Mouse (Mus musculus): ENCODE measurements around the gene Oscar.

The Oscar gene

DNA sequence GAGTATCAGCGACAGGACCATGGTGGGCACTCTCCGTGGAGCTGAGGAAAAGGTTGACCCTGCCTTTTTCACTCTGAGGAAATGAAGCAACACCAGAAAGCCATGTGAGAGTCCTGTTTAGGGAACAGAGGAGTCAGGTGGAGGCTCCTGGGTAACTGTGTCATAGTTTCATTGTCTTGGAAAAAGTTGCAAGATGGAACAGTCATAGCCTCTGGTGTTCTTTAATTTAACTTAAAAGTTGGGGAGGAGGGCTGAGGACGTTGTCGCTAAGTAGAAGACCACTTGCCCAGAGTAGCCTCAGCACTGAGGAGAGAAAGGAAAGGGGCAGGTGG, at the start of gene Oscar:
Gene Oscar, minus strand, starts transcription at position 101 of the 332 bp plus-strand sequence.
- CTCF ChIA-PET = interaction anchor here (0.6 kb wide), 2 partner anchors 30 to 285 kb away, joined by 5 to 10 read pairs; no protein-coding TSS in a partner anchor

DNA sequence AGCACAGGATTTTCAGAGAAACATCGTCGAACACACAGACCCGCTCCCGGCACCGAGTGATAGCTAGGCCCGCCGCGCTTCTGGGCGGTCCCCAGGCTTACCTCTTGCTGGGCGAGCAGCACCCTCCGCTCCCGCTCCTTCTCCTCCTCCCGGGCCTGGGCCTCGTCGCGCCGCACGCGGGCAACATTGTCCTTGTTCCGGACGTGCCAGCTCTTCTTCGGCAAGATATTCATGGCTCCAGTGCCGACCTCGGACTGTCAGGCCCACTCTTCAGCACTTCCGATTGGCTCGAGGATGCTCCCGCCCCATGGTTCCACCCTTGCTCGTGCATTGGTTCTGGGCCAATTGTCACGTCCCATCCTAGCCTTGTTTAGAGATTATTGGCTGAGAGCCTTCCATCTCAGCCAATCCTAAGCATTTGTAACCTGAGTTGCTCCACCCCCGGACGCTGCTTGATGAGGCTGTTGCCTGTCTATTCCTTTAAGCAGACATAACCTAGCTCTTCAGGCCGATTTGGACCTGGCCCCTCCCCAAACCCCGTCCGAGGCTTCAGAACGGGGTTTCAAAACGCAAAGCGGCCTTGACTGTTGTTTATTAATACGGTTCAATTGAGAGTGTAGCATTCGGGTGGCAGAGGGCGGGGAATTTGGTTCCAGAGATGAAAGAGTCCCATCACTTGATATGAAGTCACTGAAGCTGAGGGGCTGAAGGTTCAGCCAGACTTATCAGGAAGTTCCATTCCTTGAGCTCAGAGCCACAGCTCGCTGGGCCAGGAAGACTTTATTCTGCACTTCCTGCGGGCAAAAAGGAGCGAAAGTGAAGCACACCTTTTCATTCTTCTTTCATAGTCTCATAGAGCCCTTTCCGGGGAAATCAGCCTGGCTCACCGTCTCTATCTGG, 49.5 kb upstream of the Oscar start, which contains the start of gene Leng1:
Gene Leng1, minus strand, starts transcription at position 626 of the 900 bp plus-strand sequence.
- CTCF ChIA-PET = no interaction called here

DNA sequence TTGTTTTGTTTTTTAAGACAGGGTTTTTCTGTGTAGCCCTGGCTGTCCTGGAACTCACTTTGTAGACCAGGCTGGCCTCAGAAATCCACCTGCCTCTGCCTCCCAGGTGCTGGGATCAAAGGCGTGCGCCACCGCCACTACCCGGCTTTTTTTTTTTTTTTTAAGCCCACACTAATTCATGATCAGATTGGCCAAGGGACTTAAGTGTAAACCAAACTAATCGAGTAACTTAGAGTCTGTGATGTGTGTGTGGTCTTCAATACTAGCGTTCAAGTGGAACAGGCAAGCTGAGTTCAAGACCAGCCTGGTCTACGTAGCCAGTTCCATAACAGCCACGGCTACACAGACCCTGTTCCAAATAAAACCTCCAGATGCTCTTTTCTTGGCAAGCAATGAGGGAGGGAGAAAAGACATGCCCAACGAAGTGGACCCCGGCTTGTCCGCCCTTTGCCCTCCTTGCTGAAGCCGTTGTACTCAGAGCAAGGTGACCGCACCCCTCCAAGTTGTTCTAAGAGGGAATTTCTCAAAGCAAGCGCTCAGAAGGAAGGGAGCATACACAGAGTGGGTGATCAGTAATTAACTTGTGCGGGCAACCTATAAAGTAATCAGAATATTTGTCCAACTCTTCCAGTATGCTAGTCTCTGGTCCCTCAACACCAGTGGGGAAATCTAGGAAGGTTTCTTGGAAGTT, 48.7 kb upstream of the Oscar start:
- CTCF ChIA-PET = no interaction called here

DNA sequence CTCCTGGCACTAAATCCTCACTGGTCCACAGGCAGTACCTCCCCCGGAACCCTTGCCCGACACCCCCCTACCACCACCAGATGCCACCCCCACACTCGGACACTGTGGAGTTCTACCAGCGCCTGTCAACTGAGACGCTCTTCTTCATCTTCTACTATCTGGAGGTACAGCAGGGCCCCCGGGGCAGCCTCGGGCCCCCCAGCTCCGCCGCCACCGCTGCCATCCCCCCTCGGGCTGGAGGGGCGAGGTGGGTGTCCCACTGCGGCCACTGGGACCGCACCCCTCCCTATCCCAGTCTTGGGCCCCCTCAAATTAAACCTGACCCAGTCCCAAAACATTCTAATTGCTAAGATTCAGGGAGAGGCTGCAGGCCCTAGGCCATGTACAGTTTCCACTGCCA, 42.6 kb upstream of the Oscar start:
- CTCF ChIA-PET = no interaction called here

DNA sequence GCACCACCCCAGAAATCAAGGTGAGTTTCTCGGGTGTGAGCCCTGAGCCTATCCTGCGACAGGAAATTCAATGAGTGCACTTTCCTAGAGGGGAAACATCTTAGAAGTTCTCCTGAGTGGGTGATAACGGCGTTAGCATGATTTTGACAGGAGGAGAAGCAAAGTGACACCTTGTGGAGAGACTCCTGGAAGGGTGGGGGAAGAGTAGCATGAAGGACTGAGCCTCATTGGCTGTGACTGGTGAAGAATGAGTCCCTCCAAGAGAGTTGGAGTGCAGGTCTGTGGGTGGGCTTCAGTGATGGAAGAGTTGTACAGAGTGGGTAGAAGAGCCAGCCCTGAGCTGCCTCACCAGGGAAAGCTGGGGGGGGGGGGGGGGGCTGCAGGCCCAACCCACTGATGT, 41.0 kb upstream of the Oscar start:
- CTCF ChIA-PET = no interaction called here

DNA sequence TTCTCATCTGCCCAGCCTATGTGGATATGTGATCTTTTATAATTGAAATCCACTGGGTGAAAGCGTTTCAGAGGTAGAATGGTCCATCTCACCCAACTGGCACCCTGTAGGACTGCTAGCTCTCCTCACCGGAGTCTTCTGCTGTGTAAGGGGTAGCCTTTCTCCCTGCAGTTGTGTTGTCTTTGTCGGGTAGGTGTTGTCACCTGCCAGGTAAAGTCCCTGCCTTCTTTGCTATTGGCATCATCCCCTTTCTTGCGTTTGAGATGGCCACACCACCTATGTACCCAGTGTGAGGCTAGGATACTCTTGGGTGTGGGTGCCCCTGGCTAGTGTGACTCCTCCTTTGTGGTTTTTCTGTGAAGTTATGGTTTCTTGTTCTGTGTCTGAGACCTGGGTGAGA, 30.7 kb upstream of the Oscar start:
- CTCF ChIA-PET = no interaction called here

DNA sequence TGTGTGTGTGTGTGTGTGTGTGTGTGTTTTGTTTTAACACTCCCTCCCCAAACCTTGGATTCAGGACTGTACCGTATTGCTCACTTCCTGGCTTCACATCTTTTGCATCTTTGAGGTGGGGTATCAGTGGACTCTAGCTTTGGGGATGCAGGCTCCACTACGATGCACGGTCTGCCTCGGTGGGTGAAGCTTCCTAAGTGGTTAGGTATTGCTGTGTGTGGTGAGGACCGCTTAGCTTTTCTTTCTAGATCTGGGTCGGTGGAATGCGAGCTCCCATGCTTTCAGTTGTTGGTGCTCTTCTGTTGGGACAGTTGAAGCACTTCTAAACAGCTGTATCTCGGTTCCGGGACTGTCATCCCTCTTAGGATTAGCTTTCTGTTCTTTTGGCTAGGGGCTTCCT, 30.2 kb upstream of the Oscar start:
- CTCF ChIA-PET = no interaction called here

DNA sequence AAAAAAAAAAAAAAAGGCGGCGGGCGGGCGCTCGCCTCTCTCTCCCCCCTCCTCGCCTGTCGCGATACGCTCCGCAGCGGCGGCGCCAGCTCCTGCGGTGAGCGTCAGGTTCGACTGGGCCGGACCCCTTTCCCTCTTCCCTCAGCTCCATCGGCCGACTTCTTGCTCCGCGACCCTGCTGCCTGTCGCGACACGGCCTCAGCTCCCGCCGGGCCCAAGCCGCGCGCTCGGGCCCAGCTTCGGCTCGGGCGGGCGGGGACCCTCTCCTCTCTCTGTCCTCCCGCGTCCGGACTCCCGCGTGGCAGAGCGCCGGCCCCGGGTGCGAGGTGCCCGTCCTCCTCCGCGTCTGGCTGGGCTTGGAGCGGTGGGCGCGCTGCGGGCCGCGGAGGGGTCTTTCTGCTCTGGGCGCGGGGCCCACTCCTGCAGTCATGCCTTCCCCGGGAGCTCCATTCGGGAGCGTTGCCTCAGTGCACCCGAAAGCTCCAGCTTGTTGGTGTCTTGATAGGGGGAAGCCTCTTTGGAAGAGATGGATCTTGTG, 29.6 kb upstream of the Oscar start:
- CTCF ChIA-PET = interaction anchor here (0.6 to 1.1 kb wide), 3 partner anchors 45 to 1374 kb away, joined by 3 to 12 read pairs (median 4); no protein-coding TSS in a partner anchor

DNA sequence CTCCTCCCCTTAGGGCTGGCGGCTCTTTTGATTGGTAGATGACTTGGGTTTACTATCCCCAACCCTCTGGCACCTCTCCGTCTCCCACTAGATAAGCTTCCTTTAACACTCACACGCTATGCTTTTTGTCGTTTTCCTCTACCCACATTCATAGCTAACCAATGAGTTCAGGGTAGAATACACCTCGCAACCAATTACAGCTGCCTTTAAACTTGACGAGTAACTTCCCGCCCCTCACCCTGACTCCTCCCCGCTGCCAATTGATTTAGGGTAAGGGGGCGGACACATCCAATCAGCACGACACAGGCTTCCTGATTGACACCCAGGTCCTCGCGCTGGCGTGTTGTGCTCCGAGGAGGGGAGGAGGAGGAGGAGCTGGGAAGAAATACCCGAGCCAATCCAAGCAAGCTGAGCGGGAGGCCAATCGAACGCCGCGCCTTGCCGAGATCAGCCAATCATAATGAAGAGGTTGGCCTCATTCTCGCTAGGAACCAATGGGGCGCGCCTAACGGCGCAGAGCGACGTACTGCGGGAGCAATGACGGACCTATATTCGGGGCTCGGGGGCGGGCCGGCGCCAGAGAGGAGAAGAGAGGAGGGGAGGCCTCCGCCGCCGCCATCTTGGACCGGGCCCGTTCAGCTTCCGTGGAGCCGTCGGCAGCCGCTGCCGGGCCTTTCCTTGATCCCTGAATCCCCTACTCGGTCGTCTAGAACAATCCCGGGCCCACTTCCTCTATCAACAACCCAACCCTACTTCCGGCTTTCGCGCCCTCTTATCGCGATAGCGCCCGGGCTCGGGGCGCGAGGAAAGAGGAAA, 28.9 kb upstream of the Oscar start, which contains the start of gene Cnot3:
Gene Cnot3, plus strand, starts transcription at position 597 of the 816 bp plus-strand sequence.
- CTCF ChIA-PET = interaction anchor here (0.6 to 1.1 kb wide), 3 partner anchors 45 to 1375 kb away, joined by 3 to 12 read pairs (median 4); no protein-coding TSS in a partner anchor

DNA sequence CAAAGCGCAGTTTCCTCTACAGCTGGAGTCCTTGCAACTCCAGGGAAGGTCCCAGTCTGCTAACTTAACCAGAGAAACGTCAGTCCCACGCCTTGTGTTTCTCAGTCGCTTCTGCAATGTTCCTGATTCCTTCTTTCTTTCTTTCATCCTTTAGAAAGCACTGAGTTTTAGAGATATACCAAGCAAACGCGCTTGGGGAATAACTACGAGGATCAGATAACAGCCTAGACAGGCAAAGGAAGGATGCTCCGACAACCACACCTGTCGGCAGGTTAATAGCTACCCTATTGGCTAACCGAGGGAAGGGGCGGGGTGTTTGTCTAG, 28.4 kb upstream of the Oscar start:
- CTCF ChIA-PET = no interaction called here

DNA sequence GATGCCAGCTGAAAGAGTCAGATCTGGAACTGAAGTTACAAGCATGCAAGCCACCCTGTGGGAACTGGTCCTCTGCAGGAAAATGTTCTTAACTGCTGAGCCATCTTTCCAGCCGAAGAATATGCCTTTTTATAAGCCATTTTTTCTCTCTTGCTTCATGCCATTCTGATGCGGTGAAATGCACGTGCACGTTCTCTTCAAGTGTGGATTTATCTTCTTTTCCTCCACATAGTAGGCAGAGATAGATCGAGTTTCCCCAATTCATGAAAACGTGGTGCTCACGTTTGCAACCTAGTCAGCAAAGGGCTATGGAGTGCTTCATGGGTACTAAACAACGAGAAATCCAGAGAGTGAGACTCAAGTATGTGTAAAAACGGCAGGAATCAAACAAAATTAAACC, 27.9 kb upstream of the Oscar start:
- CTCF ChIA-PET = no interaction called here

DNA sequence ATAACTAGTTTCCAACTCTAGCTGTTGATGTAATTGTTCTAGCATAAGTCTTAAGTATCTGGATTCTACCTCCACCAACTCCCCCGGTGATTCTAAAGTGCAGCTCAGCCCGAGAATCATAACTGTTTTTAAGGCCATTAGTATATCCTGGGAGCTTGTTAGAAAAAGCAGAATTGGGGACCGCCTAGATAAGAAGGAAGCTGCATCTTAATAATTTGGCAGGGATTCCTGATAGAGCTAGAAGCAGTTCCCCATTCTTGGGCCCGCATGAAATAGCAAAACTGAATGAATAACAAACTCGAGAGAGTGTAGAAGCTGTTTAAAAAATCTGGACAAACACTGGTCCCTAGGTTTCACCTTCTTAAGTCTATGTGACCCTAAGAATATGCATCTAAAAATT, 27.5 kb upstream of the Oscar start:
- CTCF ChIA-PET = no interaction called here

DNA sequence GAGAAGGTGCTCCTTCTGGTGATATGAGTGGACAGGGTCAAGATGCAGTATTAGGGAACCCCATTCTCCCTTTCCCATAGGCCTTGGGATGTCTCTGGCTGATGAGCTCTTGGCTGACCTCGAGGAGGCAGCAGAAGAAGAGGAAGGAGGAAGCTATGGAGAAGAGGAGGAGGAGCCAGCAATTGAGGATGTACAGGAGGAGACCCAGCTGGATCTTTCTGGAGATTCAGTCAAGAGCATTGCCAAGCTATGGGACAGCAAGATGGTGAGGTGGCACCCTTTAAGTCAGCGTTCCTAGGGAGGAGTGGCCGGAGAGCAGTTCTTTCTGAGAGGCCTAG, 14.5 kb upstream of the Oscar start:
- CTCF ChIA-PET = interaction anchor here (0.5 to 0.6 kb wide), 2 partner anchors 500 to 1049 kb away, joined by 4 to 12 read pairs; no protein-coding TSS in a partner anchor

DNA sequence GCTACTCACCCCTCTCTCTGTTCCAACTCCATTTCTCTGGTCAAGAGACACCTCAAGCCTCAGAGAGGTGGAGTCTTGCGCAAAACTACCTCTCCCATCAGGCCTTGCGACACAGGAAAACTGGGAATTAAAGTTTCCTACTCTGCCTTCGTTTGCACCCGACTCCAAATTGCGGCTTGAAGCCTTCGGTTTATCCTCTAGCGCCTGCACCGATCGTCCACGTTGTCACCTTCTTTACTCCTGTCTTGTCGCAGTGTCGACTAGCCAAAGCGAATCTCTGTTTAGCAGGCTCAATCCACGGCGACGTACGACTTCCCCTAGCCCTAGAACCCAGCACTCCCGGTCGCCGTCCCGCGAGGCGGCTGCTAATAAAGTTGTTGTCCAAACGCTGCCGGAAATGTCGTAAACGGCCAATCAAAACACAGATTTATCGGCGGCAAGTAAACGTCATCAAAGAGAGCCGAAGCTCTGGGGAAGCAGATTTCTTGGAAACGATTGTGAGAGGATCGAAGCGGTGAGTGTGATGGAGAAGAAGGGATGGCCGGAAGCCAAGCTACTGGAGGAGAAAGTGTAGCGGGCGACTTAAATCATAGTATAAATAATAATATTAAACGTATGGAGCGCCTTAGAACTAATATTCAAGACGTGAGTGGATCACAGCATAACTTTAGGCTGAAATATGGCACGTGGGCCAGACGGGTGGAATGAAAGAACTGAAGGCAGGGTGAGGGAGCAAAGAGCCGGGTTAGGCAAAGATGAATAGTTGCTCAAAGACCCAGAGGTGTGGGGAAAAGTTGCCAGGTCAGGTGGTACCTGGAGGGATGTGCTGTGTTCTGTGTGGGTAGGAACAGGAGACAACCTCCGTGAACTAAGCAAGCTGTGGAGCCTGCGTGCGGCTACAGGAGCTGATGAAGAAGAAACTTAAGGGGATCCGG, 13.9 kb upstream of the Oscar start, which contains the start of the genes Tfpt and Prpf31:
Gene Tfpt, minus strand, starts transcription at position 387 of the 935 bp plus-strand sequence.
Gene Prpf31, plus strand, starts transcription at position 443 of the 935 bp plus-strand sequence.
- CTCF ChIA-PET = interaction anchor here (0.5 kb wide), 1 partner anchor 1050 kb away, joined by 4 read pairs; no protein-coding TSS in a partner anchor

DNA sequence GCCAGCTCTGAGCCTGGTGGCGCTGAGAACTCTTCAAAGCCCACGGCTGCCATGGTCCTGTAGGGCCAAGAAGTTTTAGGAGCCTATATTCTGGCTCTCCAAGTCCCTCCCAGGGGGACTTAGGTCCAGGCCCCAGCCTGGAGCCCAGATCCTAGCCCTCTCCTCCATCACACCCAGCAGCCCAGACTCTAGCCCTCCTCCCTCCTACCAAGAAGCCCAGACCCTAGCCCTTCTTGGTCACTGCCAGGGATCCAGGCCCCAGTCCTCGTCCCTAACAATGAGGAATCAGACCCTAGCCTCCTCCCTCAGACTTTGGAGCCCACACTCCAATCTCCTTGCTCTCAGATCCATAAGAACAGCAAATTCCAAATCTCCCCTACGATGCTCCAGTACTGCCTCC, 13.1 kb upstream of the Oscar start:
- CTCF ChIA-PET = interaction anchor here (0.5 kb wide), 1 partner anchor 43 kb away, joined by 5 read pairs; no protein-coding TSS in a partner anchor

DNA sequence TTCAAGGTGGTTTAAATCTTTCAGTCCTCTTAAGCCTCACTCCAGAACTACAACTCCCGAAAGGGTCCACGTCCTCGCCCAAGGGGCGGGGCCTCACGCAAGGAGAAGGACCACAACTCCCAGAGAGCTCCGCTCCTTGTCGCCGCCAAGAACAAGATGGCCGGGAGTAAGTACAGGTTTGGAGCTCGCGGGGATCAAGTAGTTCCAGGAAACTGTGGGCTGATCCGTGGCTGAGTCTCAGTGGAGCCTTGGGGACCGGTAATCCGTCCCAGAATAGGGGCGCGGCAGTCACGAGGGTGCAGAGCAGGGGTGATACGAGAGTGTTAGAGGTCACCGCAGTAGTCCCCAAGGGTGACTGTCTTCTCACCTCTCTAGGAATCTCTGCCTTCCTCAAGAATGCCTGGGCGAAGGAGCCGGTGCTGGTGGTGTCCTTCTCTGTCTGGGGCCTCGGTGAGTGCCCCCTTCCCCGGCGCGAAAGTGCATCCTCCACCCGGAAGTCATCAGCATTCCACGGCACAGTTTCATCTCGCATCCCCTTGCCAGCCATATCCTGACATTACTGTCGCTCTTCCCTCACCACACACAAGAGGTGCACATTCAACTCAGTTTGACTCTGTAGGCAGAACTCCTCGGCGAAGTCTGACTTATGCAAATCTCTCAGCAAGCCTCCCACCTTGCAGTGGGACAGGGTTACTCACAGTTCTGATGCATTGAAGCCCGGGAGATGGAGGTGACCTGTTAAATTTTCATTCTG, 1.5 kb upstream of the Oscar start, which contains the start of gene Ndufa3:
Gene Ndufa3, plus strand, starts transcription at position 132 of the 754 bp plus-strand sequence.
- CTCF ChIA-PET = no interaction called here

DNA sequence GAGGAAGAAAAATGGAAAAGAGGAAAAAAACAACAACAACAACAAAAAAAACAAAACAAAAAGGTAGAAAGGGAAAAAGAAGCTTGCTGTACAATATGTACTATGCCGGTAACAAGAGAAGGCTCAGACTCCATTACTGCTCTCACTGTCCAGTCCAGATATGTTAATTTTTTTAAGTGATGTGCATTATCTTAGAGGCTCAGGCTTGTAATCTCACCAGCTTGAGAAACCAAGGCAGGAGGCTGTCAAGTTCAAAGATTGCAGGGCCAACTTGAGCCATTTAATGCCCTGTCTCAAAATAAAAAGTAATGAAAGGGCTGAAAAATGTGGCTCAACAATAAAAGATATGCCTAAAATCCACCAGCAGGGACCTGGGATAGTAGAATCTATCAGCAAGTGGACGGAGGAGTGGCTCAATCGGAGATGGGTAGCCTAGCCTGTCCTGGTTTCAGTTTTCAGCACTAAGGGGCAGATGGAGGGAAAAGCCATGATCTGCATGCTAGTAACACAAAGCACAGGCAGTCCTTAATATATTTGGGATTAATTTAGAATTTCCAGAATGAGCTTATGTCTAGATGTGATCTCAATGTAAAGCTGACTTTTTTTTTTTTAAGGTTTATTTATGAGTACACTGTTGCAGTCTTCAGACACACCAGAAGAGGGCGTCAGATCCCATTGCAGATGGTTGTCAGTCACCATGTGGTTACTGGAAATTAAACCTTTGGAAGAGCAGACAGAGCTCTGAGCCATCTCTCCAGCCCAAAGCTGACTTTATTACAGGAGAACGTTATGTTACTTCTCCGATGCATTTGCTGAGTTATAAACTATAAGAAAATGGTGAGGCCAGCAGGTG, 658 bp upstream of the Oscar start:
- CTCF ChIA-PET = interaction anchor here (0.6 kb wide), 2 partner anchors 285 to 1041 kb away, joined by 3 to 5 read pairs; no protein-coding TSS in a partner anchor

DNA sequence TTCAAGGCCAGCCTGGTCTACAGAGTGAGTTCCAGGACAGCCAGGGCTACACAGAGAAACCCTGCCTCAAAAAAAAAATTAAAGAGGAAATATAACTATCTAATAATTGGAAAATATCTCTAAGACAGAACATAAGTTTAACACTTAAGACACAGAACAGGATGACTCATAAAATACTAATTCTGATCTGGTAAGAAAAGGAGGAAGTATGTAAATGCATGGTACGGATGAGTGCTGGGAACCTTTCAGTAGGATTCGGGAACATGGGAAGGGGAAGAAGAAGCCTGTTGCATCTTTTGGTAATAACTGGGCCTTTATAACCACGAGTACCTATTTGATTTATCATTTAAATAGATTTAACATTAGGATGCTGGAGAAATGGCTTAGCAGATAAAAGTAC, 1.9 kb downstream of the Oscar start:
- CTCF ChIA-PET = no interaction called here

DNA sequence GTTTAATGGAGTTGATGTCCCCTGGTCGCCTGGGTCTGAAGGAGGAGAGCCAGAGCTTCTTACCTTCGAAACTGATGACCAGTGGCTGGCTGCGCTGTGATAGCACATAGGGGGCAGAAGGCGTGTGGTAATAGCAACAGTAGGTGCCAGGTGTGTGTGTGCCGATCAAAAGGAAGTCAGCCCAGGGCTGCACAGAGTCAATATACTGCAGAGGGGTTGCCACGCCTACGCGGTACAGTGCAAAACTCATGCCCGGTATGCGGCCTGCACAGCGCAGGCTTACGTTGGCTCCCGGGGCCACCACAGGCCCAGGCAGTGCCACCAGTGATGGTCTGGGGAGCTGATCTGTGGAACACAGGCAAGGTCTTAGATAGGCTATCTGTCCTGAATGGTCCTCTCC, 5.0 kb downstream of the Oscar start:
- CTCF ChIA-PET = no interaction called here

All from spleen, embryonic (tissue).